Mouse (Mus musculus): ENCODE data around the gene Prkd3. TPM values are rescaled to one million over a fixed set of nuclear protein-coding genes. Genes with fewer than 3 reads are reported as not detected.
A peak's percentile ranks its signal among the peaks of the same experiment; 100 is the strongest.

Gene Prkd3
- polyA plus RNA-seq, 1 experiment: 48.3 TPM

- no peak overlapping the region for H3K4me3 ChIP-seq (ENCODE audit: insufficient read depth, low read length)
- no peak overlapping the region for H3K27ac ChIP-seq (ENCODE audit: insufficient read depth, low read length)
- H3K4me1 ChIP-seq (ENCODE audit: control insufficient read depth, insufficient read depth, low read length): no peaks in the 10 kb centered on the region
- no peak for TF ChIP-seq POLR2A (IDR thresholded peaks at IDR 0.05; ENCODE audit: low read depth, low read length)
- TF ChIP-seq CTCF (IDR thresholded peaks at IDR 0.05; ENCODE audit: borderline replicate concordance, insufficient read depth, low read length): no peak
Observed at GRCm38 (mm10) chr17:78913921-78914320, 106.7 kb downstream of the Prkd3 start.

GRCm38 (mm10) chr17:78912861-78913281 lies 107.7 kb downstream of the Prkd3 start:
- no peak overlapping the region for H3K27ac ChIP-seq (ENCODE audit: insufficient read depth, low read length)
- peak overlapping the region; percentile 22 for H3K4me3 ChIP-seq (ENCODE audit: insufficient read depth, low read length)
- TF ChIP-seq POLR2A (IDR thresholded peaks at IDR 0.05; ENCODE audit: low read depth, low read length): 0 out of 2 replicates have a peak, but pooled peaks have one; percentile 16
- TF ChIP-seq CTCF (IDR thresholded peaks at IDR 0.05; ENCODE audit: borderline replicate concordance, insufficient read depth, low read length): no peak
- H3K4me1 ChIP-seq (ENCODE audit: control insufficient read depth, insufficient read depth, low read length): no peaks in the 10 kb centered on the region

GRCm38 (mm10) chr17:78909374-78909773 lies 111.2 kb downstream of the Prkd3 start:
- H3K27ac ChIP-seq (ENCODE audit: insufficient read depth, low read length): no peak overlapping the region
- H3K4me1 ChIP-seq (ENCODE audit: control insufficient read depth, insufficient read depth, low read length): no peaks in the 10 kb centered on the region
- H3K4me3 ChIP-seq (ENCODE audit: insufficient read depth, low read length): no peak overlapping the region
- TF ChIP-seq POLR2A (IDR thresholded peaks at IDR 0.05; ENCODE audit: low read depth, low read length) (no peak), CTCF (IDR thresholded peaks at IDR 0.05; ENCODE audit: borderline replicate concordance, insufficient read depth, low read length) (no peak)

- TF ChIP-seq CTCF (IDR thresholded peaks at IDR 0.05; ENCODE audit: borderline replicate concordance, insufficient read depth, low read length): no peak
- TF ChIP-seq POLR2A (IDR thresholded peaks at IDR 0.05; ENCODE audit: low read depth, low read length): no peak
- H3K4me3 ChIP-seq (ENCODE audit: insufficient read depth, low read length): no peak within 1 kb of the TSS
- H3K4me1 ChIP-seq (ENCODE audit: control insufficient read depth, insufficient read depth, low read length): no peaks in the 10 kb centered on the region
- H3K27ac ChIP-seq (ENCODE audit: insufficient read depth, low read length): no peak within 1 kb of the TSS
Observed at GRCm38 (mm10) chr17:78906892-78907291, 113.7 kb downstream of the Prkd3 start, which contains the start of gene Sult6b1. Gene Sult6b1, minus strand, starts transcription at chr17:78906992.

GRCm38 (mm10) chr17:78903158-78903557 lies 117.5 kb downstream of the Prkd3 start:
- Histone ChIP-seq H3K27ac (ENCODE audit: insufficient read depth, low read length) (no peak overlapping the region), H3K4me1 (ENCODE audit: control insufficient read depth, insufficient read depth, low read length) (no peaks in the 10 kb centered on the region), H3K4me3 (ENCODE audit: insufficient read depth, low read length) (no peak overlapping the region)
- no peak for TF ChIP-seq POLR2A (IDR thresholded peaks at IDR 0.05; ENCODE audit: low read depth, low read length)
- TF ChIP-seq CTCF (IDR thresholded peaks at IDR 0.05; ENCODE audit: borderline replicate concordance, insufficient read depth, low read length): no peak

Other genes starting within 250 kb of the Prkd3 start
- 28.5 and 31.0 TPM in 2 replicates for gene Heatr5b, start 185.5 kb downstream of the Prkd3 start, polyA plus RNA-seq (2011; ENCODE audit: insufficient read length, low read depth, missing spikeins)
- 34.6 and 43.3 TPM in 2 replicates for gene Gpatch11, start 185.2 kb downstream of the Prkd3 start, polyA plus RNA-seq (2011; ENCODE audit: insufficient read length, low read depth, missing spikeins)
- 43.8 and 51.7 TPM in 2 replicates for gene Eif2ak2, start 138.2 kb downstream of the Prkd3 start, polyA plus RNA-seq (2011; ENCODE audit: insufficient read length, low read depth, missing spikeins)
- gene Sult6b1, start 113.8 kb downstream of the Prkd3 start, polyA plus RNA-seq (2011; ENCODE audit: insufficient read length, low read depth, missing spikeins): not detected in 2 replicates
- gene Cebpzos, start 104.3 kb downstream of the Prkd3 start, polyA plus RNA-seq (2011; ENCODE audit: insufficient read length, low read depth, missing spikeins): 26.3 and 30.8 TPM in 2 replicates
- 40.3 and 44.0 TPM in 2 replicates for gene Cebpz, start 83.8 kb downstream of the Prkd3 start, polyA plus RNA-seq (2011; ENCODE audit: insufficient read length, low read depth, missing spikeins)
- 40.1 and 44.1 TPM in 2 replicates for gene Ndufaf7, start 83.7 kb downstream of the Prkd3 start, polyA plus RNA-seq (2011; ENCODE audit: insufficient read length, low read depth, missing spikeins)
- gene Qpct, start 31.1 kb upstream of the Prkd3 start, polyA plus RNA-seq (2011; ENCODE audit: insufficient read length, low read depth, missing spikeins): 6.1 and 9.7 TPM in 2 replicates